Mouse (Mus musculus): ENCODE measurements around the gene Gm572. TPM values are rescaled to one million over a fixed set of nuclear protein-coding genes. Genes with fewer than 3 reads are reported as not detected.

Gene Gm572
- polyA plus RNA-seq, 1 experiment from 2014 or later, result not detected

DNA sequence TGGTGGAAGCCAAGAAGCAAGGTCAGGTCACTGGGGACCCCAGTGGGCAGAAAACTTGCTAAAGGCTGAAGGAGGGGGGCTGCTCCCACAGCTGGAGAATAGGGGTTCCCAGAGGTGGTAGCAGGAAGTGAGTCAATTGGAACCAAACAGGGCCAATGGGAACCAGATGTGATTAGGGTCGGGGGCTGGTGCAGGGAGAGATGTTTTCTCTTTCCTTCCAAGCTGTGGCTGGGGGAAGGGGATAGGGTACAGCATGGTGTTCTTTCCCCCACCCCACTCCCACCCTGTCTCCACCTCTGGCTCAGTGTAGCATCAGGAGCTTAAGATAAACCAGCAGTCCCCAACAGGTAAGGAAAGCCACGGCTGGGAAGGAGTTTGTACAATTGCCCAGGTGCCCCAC is 45.0 kb downstream of the Gm572 start:
- Histone ChIP-seq H3K9me3 (ENCODE audit: low read length) (no peaks in the 10 kb centered on the region), H3K36me3 (ENCODE audit: insufficient read depth, low read length) (no peaks in the 10 kb centered on the region), H3K4me2 (replicated peaks; ENCODE audit: low read depth, low read length) (no peak overlapping the region), H3K4me3 (ENCODE audit: low read depth, low read length) (no peak overlapping the region), H3K4me1 (ENCODE audit: insufficient read depth, low read depth, low read length) (no peaks in the 10 kb centered on the region; the same call in 1 of the 2 replicates), H3K9ac (replicated peaks; ENCODE audit: low read depth) (no peak overlapping the region), H3K27ac (ENCODE audit: low read length) (no peak overlapping the region), H3K27me3 (replicated peaks; ENCODE audit: insufficient read depth, low read length) (no peaks in the 10 kb centered on the region)
- WGBS, result 48% methylated on average over 2 of the region's 2 CpGs
- DNase-seq (ENCODE audit: low spot score), result no peak
- TF ChIP-seq CTCF (IDR thresholded peaks at IDR 0.05) (no peak), EP300 (IDR thresholded peaks at IDR 0.05) (no peak)
- ATAC-seq, result no peak

DNA sequence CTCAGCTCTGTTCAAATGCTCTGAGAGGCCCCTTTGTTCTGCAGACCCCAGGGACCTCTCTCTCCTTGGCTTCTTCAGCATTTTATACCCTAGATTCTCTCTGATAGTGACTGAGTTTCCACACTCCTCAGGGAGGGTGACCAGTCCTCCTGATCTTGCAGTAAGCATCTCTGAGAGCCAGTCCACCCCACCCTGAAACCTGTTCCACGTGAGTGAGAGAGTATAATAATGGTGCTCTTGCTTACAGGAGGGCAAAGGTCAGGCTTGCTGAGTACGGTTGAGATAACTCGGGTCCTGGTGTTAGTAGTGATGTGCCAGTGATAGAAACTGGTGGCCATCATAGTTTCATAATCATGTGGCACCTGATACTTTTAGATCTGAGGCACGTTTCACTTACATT is 48.1 kb downstream of the Gm572 start:
- H3K4me2 ChIP-seq (replicated peaks; ENCODE audit: low read depth, low read length), result no peak overlapping the region
- H3K27ac ChIP-seq (ENCODE audit: low read length), result no peak overlapping the region
- H3K27me3 ChIP-seq (replicated peaks; ENCODE audit: insufficient read depth, low read length), result no peaks in the 10 kb centered on the region
- H3K36me3 ChIP-seq (ENCODE audit: insufficient read depth, low read length), result no peaks in the 10 kb centered on the region
- DNase-seq (ENCODE audit: low spot score) (no peak), ATAC-seq (no peak)
- no peak overlapping the region for H3K9ac ChIP-seq (replicated peaks; ENCODE audit: low read depth)
- H3K4me1 ChIP-seq (ENCODE audit: insufficient read depth, low read depth, low read length), result no peaks in the 10 kb centered on the region; the same call in 1 of the 2 replicates
- H3K9me3 ChIP-seq (ENCODE audit: low read length), result no peaks in the 10 kb centered on the region
- H3K4me3 ChIP-seq (ENCODE audit: low read depth, low read length), result no peak overlapping the region
- TF ChIP-seq CTCF (IDR thresholded peaks at IDR 0.05), result no peak
- TF ChIP-seq EP300 (IDR thresholded peaks at IDR 0.05), result no peak
- 61% methylated on average over 4 of the region's 4 CpGs for WGBS

DNA sequence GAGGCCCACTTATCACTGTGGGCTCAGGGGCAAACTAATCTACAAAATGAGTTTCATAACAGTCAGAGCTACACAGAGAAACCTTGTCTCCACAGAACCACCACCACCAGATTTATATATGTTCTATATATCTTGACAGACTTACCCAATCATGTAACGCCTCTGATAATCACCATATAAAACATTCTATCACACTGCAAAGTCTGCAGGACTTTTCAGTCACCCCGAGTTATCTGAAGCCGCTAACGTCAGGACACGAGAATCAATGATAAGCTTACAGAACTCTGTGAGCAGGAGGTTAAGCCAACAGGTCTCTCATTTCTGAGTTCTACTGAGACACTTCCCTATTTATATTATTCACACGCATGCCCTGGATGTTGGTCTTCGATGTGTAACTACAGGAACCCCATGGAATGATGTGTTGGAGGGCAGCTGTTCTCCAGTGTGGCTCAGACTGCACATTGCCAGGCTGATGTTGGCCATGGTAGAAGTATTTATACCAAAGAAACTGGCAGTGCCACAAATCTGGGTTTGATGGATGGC is 50.4 kb downstream of the Gm572 start:
- DNase-seq (ENCODE audit: low spot score) (no peak), ATAC-seq (no peak)
- Histone ChIP-seq H3K4me2 (replicated peaks; ENCODE audit: low read depth, low read length) (no peak overlapping the region), H3K36me3 (ENCODE audit: insufficient read depth, low read length) (no peaks in the 10 kb centered on the region), H3K27ac (ENCODE audit: low read length) (no peak overlapping the region), H3K9ac (replicated peaks; ENCODE audit: low read depth) (no peak overlapping the region), H3K27me3 (replicated peaks; ENCODE audit: insufficient read depth, low read length) (no peaks in the 10 kb centered on the region), H3K9me3 (ENCODE audit: low read length) (no peaks in the 10 kb centered on the region), H3K4me1 (ENCODE audit: insufficient read depth, low read depth, low read length) (no peaks in the 10 kb centered on the region), H3K4me3 (ENCODE audit: low read depth, low read length) (no peak overlapping the region)
- 41% methylated on average over 7 of the region's 7 CpGs for WGBS
- TF ChIP-seq CTCF (IDR thresholded peaks at IDR 0.05), result no peak
- TF ChIP-seq EP300 (IDR thresholded peaks at IDR 0.05), result no peak

DNA sequence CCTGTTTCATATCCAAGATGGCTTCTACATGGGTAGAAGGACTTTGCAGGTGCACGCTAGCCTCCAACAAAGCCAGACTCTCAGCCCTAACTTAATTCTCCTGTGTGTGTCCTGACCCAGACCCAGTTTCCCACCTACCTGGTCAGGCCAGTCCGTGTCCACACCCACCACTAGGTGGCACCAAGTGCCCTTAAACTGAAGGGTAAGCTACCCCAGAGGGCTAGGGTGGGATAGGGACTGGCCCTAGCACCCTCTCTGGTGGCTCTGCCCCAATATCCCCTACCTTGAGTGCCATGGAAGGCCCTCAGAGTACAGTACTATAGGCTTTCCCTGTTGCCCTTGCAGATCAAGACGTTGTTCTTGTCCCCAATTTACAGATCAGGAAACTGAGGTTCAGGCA is 61.6 kb downstream of the Gm572 start:
- Histone ChIP-seq H3K9me3 (ENCODE audit: low read length) (no peaks in the 10 kb centered on the region), H3K4me1 (ENCODE audit: insufficient read depth, low read depth, low read length) (no peaks in the 10 kb centered on the region), H3K27ac (ENCODE audit: low read length) (no peak overlapping the region), H3K4me3 (ENCODE audit: low read depth, low read length) (no peak overlapping the region), H3K36me3 (ENCODE audit: insufficient read depth, low read length) (no peaks in the 10 kb centered on the region), H3K27me3 (replicated peaks; ENCODE audit: insufficient read depth, low read length) (no peaks in the 10 kb centered on the region), H3K9ac (replicated peaks; ENCODE audit: low read depth) (no peak overlapping the region), H3K4me2 (replicated peaks; ENCODE audit: low read depth, low read length) (no peak overlapping the region)
- TF ChIP-seq CTCF (IDR thresholded peaks at IDR 0.05), result peak; percentile 84
- TF ChIP-seq EP300 (IDR thresholded peaks at IDR 0.05), result no peak
- DNase-seq (ENCODE audit: low spot score) (peak; percentile 43), ATAC-seq (peak; percentile 62)
- WGBS, result 36% methylated on average over 3 of the region's 3 CpGs

DNA sequence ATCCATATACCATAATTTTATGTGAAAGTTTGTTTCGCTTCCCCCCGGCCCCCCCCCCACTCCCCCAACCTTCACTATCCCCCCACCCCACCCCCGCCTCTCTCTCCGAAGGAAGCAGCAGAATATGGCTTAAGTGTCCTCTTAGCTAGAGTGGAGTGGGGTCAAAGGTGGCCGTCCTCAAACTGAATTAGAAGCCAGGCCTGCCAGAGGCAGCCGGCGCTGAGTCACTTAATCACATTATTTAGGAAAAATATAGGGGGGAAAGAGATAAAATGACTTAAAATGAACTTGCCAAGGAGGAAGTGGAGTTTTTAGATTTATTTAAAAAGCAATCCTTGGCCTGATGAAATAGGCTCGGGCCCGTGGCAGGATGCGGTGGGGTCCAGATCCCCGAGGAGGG is 65.7 kb downstream of the Gm572 start:
- H3K27ac ChIP-seq (ENCODE audit: low read length), result no peak overlapping the region
- DNase-seq (ENCODE audit: low spot score) (peak; percentile 27), ATAC-seq (no peak)
- no peaks in the 10 kb centered on the region for H3K27me3 ChIP-seq (replicated peaks; ENCODE audit: insufficient read depth, low read length)
- no peaks in the 10 kb centered on the region for H3K4me1 ChIP-seq (ENCODE audit: insufficient read depth, low read depth, low read length)
- H3K4me3 ChIP-seq (ENCODE audit: low read depth, low read length), result no peak overlapping the region
- TF ChIP-seq CTCF (IDR thresholded peaks at IDR 0.05) (no peak), EP300 (IDR thresholded peaks at IDR 0.05) (no peak)
- no peak overlapping the region for H3K9ac ChIP-seq (replicated peaks; ENCODE audit: low read depth)
- 32% methylated on average over 11 of the region's 11 CpGs for WGBS
- no peak overlapping the region for H3K4me2 ChIP-seq (replicated peaks; ENCODE audit: low read depth, low read length)
- H3K36me3 ChIP-seq (ENCODE audit: insufficient read depth, low read length), result no peaks in the 10 kb centered on the region
- no peaks in the 10 kb centered on the region for H3K9me3 ChIP-seq (ENCODE audit: low read length)

DNA sequence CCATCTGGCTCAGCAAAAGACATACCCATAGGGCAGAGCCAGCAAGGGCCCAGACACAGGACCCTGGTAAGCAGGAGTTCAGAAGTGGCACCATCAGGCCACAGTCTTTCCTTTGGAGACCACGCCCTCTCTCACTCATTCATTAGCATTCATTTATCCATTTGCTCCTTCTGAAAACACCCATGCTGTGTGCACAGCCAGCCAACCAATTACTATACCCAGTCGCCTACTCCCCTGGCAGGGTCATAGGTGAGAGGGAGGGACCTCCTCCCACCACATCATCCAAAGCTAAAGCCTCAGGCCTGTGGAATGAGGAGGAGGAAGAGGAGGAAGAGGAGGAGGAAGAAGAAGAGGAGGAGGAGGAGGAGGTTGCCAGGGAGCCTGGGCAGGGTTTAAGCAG is 67.3 kb downstream of the Gm572 start:
- Histone ChIP-seq H3K4me3 (ENCODE audit: low read depth, low read length) (no peak overlapping the region), H3K27ac (ENCODE audit: low read length) (no peak overlapping the region), H3K4me2 (replicated peaks; ENCODE audit: low read depth, low read length) (no peak overlapping the region), H3K4me1 (ENCODE audit: insufficient read depth, low read depth, low read length) (no peaks in the 10 kb centered on the region), H3K27me3 (replicated peaks; ENCODE audit: insufficient read depth, low read length) (no peaks in the 10 kb centered on the region), H3K9me3 (ENCODE audit: low read length) (no peaks in the 10 kb centered on the region), H3K9ac (replicated peaks; ENCODE audit: low read depth) (no peak overlapping the region), H3K36me3 (ENCODE audit: insufficient read depth, low read length) (no peaks in the 10 kb centered on the region)
- no peak for TF ChIP-seq CTCF (IDR thresholded peaks at IDR 0.05)
- no peak for TF ChIP-seq EP300 (IDR thresholded peaks at IDR 0.05)
- DNase-seq (ENCODE audit: low spot score) (no peak), ATAC-seq (no peak)
- 79% methylated on average over 2 of the region's 2 CpGs for WGBS

DNA sequence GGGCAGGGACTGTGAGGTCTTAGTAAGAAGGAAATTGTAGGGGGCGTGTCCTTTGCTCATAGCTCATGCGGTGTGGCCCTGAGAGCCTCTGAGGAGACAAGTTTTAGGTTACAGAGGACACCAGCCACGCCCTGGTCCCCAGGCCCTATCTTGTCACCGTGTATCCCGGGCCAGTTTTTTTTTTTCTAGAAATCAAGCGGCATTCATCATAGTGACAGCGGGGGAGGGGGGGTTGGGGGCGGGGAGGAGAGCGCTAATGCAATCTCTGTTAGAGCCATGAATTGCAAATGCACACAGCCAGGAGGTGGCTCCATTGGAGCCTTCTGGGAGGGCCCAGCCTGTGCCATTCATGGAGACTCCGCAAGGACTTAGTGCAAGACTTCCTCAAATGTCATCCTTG is 68.2 kb downstream of the Gm572 start:
- no peak overlapping the region for H3K4me3 ChIP-seq (ENCODE audit: low read depth, low read length)
- no peak overlapping the region for H3K4me2 ChIP-seq (replicated peaks; ENCODE audit: low read depth, low read length)
- H3K9me3 ChIP-seq (ENCODE audit: low read length), result no peaks in the 10 kb centered on the region
- WGBS, result 20% methylated on average over 10 of the region's 10 CpGs
- DNase-seq (ENCODE audit: low spot score), result no peak
- no peak for ATAC-seq
- no peak overlapping the region for H3K27ac ChIP-seq (ENCODE audit: low read length)
- H3K9ac ChIP-seq (replicated peaks; ENCODE audit: low read depth), result no peak overlapping the region
- H3K4me1 ChIP-seq (ENCODE audit: insufficient read depth, low read depth, low read length), result no peaks in the 10 kb centered on the region
- TF ChIP-seq EP300 (IDR thresholded peaks at IDR 0.05) (no peak), CTCF (IDR thresholded peaks at IDR 0.05) (no peak)
- H3K36me3 ChIP-seq (ENCODE audit: insufficient read depth, low read length), result no peaks in the 10 kb centered on the region
- no peaks in the 10 kb centered on the region for H3K27me3 ChIP-seq (replicated peaks; ENCODE audit: insufficient read depth, low read length)

All from lung, postnatal 0 days (tissue).